Mouse (Mus musculus) lung, postnatal 0 days (tissue): ENCODE measurements at regions not wholly inside any gene's neighbourhood (a gene's known extent, or its start where the extent isn't known, plus 50 kb on each side); places are given as distances from the start of the nearest gene placed in this dataset.

ENCODE experiments used
- ATAC-seq: fragments of 200-750 bp; cut with Nextera tagmentation; 2 replicates; pipeline ENCODE4 v1.8.0; 2017; ENCODE audit warnings: moderate library complexity
- DNase-seq: peaks from one replicate; pipeline ENCODE4 v3.0.0-alpha.2; 2016; ENCODE audit warnings: low spot score
- H3K27ac ChIP-seq: fragments of 300-500 bp; sonication (generic); 2 replicates; pipeline ENCODE4 v1.5.1; 2014; ENCODE audit warnings: antibody characterized with exemption, mild to moderate bottlenecking, low read length, mixed read lengths
- H3K27me3 ChIP-seq: fragments of 300-500 bp; sonication (generic); replicated peaks from 2 replicates; pipeline ENCODE4 v1.6.1; 2014; ENCODE audit warnings: low read length, mixed read lengths; ENCODE audit not compliant: insufficient read depth
- H3K36me3 ChIP-seq: fragments of 300-500 bp; sonication (generic); 2 replicates; pipeline ENCODE4 v1.6.1; 2014; ENCODE audit warnings: low read length, mixed read lengths; ENCODE audit not compliant: insufficient read depth
- H3K4me1 ChIP-seq: fragments of 300-500 bp; sonication (generic); 2 replicates; pipeline ENCODE4 v1.6.1; 2014; ENCODE audit warnings: antibody characterized with exemption, low read depth, low read length, mixed read lengths; ENCODE audit not compliant: insufficient read depth
- H3K4me2 ChIP-seq: fragments of 300-500 bp; sonication (generic); replicated peaks from 2 replicates; pipeline ENCODE4 v1.6.1; 2014; ENCODE audit warnings: low read depth, mild to moderate bottlenecking, low read length, moderate library complexity, mixed read lengths
- H3K4me3 ChIP-seq: fragments of 300-500 bp; sonication (generic); 2 replicates; pipeline ENCODE4 v1.5.1; 2014; ENCODE audit warnings: low read depth, low read length
- H3K9ac ChIP-seq: fragments of 300-500 bp; sonication (generic); replicated peaks from 2 replicates; pipeline ENCODE4 v1.6.1; 2014; ENCODE audit warnings: low read depth, mild to moderate bottlenecking
- H3K9me3 ChIP-seq: fragments of 300-500 bp; sonication (generic); 2 replicates; pipeline ENCODE4 v1.6.1; 2016; ENCODE audit warnings: low read length, mixed read lengths
- CTCF ChIP-seq: IDR thresholded peaks from 2 replicates; pipeline ENCODE4 v1.5.1; 2016; ENCODE audit warnings: antibody characterized with exemption, mild to moderate bottlenecking
- EP300 ChIP-seq: IDR thresholded peaks from 2 replicates; pipeline ENCODE4 v1.6.1; 2016; ENCODE audit warnings: antibody characterized with exemption, mild to moderate bottlenecking, control low read depth
- WGBS: fragments of 180-500 bp; shearing (Covaris S2); extraction: QIAGEN DNeasy Blood & Tissue Kit; methylation state at CpG from one replicate; pipeline ENCODE4 v1.1.7; 2014; 5-methylcytosine and 5-hydroxymethylcytosine counted together

DNA sequence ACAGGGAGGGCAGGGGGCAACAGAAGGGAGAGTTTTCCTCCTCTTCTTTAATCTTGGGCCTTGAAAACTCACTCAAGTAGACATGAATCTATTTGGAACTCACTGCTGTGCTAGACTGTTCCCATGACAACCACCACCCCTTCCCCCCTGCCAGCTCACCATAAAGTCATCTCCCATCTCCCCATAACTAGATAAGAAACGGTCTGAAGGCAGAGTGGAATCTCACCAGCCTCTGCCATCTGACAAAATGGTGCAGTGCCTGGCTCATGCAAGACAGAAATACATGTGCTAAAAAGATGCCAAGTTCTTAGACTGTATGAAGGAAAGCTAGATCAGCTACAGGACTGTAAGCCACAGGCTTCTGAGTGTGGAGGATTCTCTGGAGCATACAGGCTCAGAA lies 88.0 kb upstream of the Cbln4 start:
- TF ChIP-seq EP300 (no peak), CTCF (no peak)
- H3K27me3 ChIP-seq, result no peaks in the 10 kb centered on the region
- no peak overlapping the region for H3K4me3 ChIP-seq
- no peak for DNase-seq
- H3K36me3 ChIP-seq, result no peaks in the 10 kb centered on the region
- H3K4me1 ChIP-seq, result no peaks in the 10 kb centered on the region
- no peak for ATAC-seq
- 7% methylated on average over 1 of the region's 1 CpGs for WGBS
- H3K4me2 ChIP-seq, result no peak overlapping the region
- H3K9ac ChIP-seq, result no peak overlapping the region
- H3K9me3 ChIP-seq, result no peaks in the 10 kb centered on the region
- H3K27ac ChIP-seq, result no peak overlapping the region

DNA sequence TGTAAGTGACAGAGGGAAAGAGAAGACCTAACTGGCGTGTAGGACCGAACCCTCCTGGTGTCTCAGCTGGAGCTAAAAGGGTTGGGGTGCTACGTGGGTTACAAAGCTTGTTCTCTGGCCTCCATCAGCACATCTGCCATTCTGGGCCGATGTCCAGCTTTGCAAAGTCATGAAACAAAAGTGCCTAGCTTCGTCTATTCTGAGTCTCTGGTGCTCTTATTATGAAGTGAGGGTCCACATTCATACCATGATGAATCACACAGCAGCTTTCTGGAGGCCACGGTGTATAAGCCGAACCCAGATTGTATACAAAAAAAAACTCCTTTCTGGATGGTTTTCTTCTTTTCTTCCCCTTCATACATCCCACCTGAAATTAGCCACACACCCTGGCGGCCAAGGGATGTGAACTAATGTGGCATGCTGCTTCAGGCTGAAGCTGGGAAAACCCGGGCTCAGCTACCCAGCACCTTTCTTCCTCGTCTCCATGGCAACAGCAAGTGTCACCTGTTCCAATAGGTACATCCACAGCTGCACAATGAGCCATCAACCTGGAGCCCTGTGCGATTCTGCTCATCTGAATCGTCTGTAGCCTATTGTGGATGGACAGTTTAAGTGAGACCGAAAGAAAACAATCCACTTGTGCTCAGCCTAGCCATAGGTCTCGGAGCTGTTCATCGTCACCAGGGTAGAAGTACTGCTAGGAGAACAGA lies 89.5 kb upstream of the Cbln4 start:
- ATAC-seq (no peak), DNase-seq (no peak)
- no peak overlapping the region for H3K4me2 ChIP-seq
- no peaks in the 10 kb centered on the region for H3K27me3 ChIP-seq
- H3K4me3 ChIP-seq, result no peak overlapping the region
- no peaks in the 10 kb centered on the region for H3K36me3 ChIP-seq
- H3K4me1 ChIP-seq, result no peaks in the 10 kb centered on the region
- H3K9ac ChIP-seq, result no peak overlapping the region
- H3K9me3 ChIP-seq, result no peaks in the 10 kb centered on the region
- WGBS, result 65% methylated on average over 15 of the region's 15 CpGs
- H3K27ac ChIP-seq, result no peak overlapping the region
- TF ChIP-seq CTCF, result no peak
- TF ChIP-seq EP300, result no peak

DNA sequence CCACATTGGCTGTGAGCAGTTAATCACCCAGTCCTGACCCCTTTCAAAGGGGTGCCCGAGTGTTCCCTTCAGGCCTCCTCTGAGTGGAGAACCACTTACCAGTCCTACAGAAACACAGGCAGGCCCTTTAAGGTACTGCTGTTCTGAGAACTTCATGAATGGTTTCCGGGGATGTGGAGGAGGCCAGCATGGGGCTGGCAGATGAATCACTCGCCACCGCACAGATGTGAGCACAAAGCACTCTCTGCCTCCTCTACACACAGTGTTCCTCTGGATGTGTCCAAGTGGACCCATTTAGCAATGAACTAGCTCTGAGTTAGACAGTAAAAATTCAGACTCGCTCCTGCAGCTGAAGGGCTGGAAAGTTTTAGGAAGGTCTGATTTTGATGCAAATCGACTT lies 96.8 kb upstream of the Cbln4 start:
- H3K4me2 ChIP-seq, result no peak overlapping the region
- H3K4me3 ChIP-seq, result no peak overlapping the region
- H3K27me3 ChIP-seq, result no peaks in the 10 kb centered on the region
- no peaks in the 10 kb centered on the region for H3K9me3 ChIP-seq
- DNase-seq (no peak), ATAC-seq (no peak)
- 58% methylated on average over 6 of the region's 6 CpGs for WGBS
- H3K36me3 ChIP-seq, result no peaks in the 10 kb centered on the region
- TF ChIP-seq EP300, result no peak
- H3K4me1 ChIP-seq, result no peaks in the 10 kb centered on the region
- no peak overlapping the region for H3K27ac ChIP-seq
- no peak overlapping the region for H3K9ac ChIP-seq

DNA sequence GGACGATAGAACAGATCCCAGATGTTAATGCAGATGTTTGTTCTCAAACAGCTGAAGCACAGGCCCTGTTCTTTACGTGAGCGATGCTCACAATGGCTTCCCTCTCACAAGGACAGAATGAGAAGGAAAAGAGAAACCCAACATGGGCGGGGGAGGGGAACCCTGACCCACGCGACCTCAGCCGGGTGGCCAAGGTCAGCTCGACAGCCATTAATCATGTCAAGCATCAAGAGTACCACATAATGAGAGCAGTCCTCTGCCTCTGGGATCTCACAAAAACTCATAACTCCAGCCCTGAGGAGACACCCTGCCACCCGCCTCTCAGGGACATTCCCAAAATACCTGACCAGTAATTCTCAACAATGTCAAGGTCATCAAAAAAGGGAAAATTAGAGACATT lies 100.0 kb upstream of the Cbln4 start:
- H3K4me1 ChIP-seq, result no peaks in the 10 kb centered on the region
- no peak overlapping the region for H3K4me3 ChIP-seq
- no peak for DNase-seq
- no peak overlapping the region for H3K27ac ChIP-seq
- H3K4me2 ChIP-seq, result no peak overlapping the region
- WGBS, result 23% methylated on average over 9 of the region's 9 CpGs
- ATAC-seq, result no peak
- no peak for TF ChIP-seq EP300
- TF ChIP-seq CTCF, result no peak
- no peak overlapping the region for H3K9ac ChIP-seq
- H3K27me3 ChIP-seq, result no peaks in the 10 kb centered on the region
- H3K36me3 ChIP-seq, result no peaks in the 10 kb centered on the region
- H3K9me3 ChIP-seq, result no peaks in the 10 kb centered on the region

DNA sequence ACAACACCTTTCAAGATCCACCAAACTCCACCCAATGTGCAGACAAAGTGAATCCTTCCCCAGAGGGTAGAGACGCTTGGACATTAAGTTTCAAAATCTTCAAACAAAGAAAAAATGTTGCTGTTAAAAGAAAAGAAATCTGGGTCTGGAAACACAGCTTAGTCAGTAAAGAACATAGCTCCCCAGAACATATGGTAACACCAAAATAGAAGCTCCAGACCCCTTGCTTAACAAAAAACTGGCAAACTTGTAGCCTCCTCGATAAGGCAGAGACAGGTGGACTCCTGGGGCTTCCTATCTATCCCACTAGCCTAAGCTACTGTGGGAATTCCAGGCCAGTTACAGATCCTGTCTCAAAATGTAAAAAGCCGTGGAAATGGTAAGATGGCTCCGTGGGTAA lies 99.6 kb upstream of the Mc3r start:
- no peak for ATAC-seq
- Histone ChIP-seq H3K9ac (no peak overlapping the region), H3K4me2 (no peak overlapping the region), H3K27ac (no peak overlapping the region), H3K4me3 (no peak overlapping the region), H3K9me3 (0 out of 2 replicates have a peak, but pooled peaks cover 3% of the 10 kb centered on the region), H3K27me3 (no peaks in the 10 kb centered on the region), H3K36me3 (no peaks in the 10 kb centered on the region), H3K4me1 (no peaks in the 10 kb centered on the region)
- no peak for DNase-seq
- WGBS, result 75% methylated on average over 4 of the region's 4 CpGs
- TF ChIP-seq CTCF (no peak), EP300 (no peak)

DNA sequence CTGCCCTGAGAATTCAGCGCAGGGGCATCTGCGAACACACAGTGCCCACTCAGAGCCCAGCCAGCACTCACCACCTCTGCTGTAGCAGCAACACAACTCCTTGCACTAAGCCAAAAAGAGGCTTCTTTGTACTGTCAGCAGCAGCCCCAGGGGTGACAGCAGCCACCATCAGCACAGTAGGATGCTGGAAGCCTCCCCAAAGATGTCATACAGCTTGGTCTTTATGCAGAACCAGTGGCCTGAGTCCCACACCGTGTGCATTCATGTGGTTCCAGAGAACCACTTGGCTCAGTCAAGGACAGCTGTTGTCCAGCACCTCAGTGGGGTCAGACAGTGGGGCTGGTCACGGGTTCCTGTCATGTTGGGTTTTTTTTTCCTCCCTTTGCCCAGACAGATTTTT lies 98.6 kb upstream of the Mc3r start:
- Histone ChIP-seq H3K4me2 (no peak overlapping the region), H3K36me3 (no peaks in the 10 kb centered on the region), H3K27ac (no peak overlapping the region), H3K27me3 (no peaks in the 10 kb centered on the region), H3K4me1 (no peaks in the 10 kb centered on the region), H3K9me3 (0 out of 2 replicates have a peak, but pooled peaks cover 3% of the 10 kb centered on the region), H3K9ac (no peak overlapping the region), H3K4me3 (no peak overlapping the region)
- WGBS, result 75% methylated on average over 4 of the region's 4 CpGs
- ATAC-seq (no peak), DNase-seq (no peak)
- TF ChIP-seq CTCF, result no peak
- TF ChIP-seq EP300, result no peak

DNA sequence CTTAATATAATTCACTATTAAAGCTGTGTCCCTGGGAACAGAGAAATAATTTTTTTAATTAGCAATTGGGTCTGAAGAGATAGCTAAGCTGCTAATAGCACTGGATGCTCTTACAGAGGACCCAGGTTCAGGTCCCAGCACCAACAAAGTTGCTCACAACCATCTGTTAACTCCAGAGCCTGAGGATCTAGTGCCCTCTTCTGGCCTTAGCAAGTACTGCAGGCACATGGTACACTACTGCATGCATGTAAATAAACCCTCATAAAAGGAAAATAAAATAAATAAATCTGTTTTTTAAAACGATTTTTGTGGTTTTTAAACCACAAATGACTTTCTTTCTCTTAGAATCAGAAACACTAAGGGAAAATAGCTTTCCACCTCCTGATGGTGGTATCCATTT lies 97.4 kb upstream of the Mc3r start:
- TF ChIP-seq CTCF (no peak), EP300 (no peak)

More for the DNA sequence above, 97.4 kb upstream of the Mc3r start:
- Histone ChIP-seq H3K27ac (no peak overlapping the region), H3K36me3 (no peaks in the 10 kb centered on the region), H3K4me3 (no peak overlapping the region), H3K27me3 (no peaks in the 10 kb centered on the region), H3K4me2 (no peak overlapping the region), H3K9me3 (0 out of 2 replicates have a peak, but pooled peaks cover 3% of the 10 kb centered on the region), H3K9ac (no peak overlapping the region), H3K4me1 (no peaks in the 10 kb centered on the region)
- ATAC-seq (no peak), DNase-seq (no peak)
- WGBS, result 47% methylated on average over 1 of the region's 1 CpGs
